Mouse (Mus musculus): ENCODE data around the gene Hectd1. TPM values are rescaled to one million over a fixed set of nuclear protein-coding genes. Genes with fewer than 3 reads are reported as not detected.

Hectd1 gene
- polyA plus RNA-seq, 1 experiment, result 93.5 TPM

DNA sequence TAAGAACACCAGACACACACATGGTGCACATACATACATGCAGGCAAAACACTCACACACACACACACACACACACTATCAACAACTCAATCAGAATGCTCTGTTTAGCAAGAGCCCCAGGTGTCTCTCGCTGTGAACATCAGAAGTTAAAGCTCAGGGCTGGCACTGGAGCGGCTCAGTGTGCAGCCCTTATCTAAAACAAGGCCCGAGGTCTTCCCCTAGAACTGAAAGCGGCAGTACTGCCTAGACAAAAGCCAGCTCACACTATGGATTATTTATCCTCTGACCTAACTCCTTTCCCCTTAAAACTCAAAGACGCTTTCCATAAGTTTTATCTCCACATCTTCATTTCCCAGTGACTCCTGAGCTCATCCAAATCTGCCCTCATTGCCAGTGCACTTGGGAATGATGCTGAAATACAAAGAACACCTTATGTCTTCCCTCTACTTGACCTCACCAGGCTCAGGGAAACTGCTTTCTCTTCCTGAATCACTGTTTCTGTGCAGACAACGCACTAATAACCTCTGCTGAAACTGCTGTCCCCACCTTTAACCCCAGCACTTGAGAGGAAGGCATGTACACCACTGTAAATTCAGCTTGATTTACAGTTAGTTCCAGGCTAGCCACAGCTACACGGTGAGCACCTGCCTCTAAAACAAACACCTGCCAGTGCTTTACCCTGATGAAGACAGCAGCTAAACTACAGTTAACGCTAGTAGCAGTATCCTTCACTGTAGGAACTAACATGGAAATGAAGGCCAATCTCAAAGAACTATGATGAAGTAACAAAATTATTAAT, 11.3 kb downstream of the Hectd1 start:
- TF ChIP-seq CTCF (IDR thresholded peaks at IDR 0.05; ENCODE audit: borderline replicate concordance, insufficient read depth, low read length) (no peak), POLR2A (IDR thresholded peaks at IDR 0.05; ENCODE audit: low read depth, low read length) (no peak)
- no peaks in the 10 kb centered on the region; the same call in 1 of the 2 replicates for H3K4me1 ChIP-seq (ENCODE audit: control insufficient read depth, insufficient read depth, low read length)
- H3K27ac ChIP-seq (ENCODE audit: insufficient read depth, low read length), result no peak overlapping the region
- no peak overlapping the region for H3K4me3 ChIP-seq (ENCODE audit: insufficient read depth, low read length)

DNA sequence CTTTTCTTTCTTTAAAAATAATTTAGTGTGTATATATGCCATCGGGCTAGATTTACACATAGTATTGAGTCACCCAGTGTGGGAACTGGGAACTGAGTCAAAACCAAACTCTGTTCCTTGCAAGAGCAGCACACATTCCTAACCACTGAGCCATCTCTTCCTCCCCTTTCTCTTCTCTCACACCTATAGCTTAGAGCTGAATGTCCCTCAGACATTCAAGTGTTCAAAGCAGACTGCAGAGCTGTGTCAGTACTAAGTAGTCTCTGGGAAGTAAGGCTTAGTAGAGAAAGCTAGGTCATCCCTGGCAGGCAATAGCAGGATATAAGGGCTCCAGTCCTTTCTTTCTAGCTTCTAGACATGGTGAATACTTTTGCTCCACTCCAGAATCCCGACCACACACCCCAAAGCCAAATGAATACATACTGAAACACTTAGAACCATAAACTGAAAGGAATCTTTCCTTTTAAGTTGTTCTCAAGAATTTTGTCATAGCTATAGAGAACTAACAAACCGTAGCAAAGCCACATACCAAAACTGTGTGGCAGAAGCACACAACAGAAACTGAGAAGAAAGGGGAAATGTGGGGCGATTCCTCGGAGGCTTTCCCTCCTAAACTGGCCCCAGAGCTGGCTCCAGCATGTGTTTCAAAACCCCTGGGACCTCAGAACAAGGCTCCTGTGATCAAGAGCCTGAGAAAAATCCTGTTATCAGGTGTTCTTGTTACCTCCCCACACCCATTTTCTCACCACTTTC, 17.8 kb downstream of the Hectd1 start:
- Histone ChIP-seq H3K4me3 (ENCODE audit: insufficient read depth, low read length) (no peak overlapping the region), H3K27ac (ENCODE audit: insufficient read depth, low read length) (peak overlapping the region; percentile 96), H3K4me1 (ENCODE audit: control insufficient read depth, insufficient read depth, low read length) (peaks cover 9% of the 10 kb centered on the region)
- no peak for TF ChIP-seq CTCF (IDR thresholded peaks at IDR 0.05; ENCODE audit: borderline replicate concordance, insufficient read depth, low read length)
- TF ChIP-seq POLR2A (IDR thresholded peaks at IDR 0.05; ENCODE audit: low read depth, low read length), result no peak

DNA sequence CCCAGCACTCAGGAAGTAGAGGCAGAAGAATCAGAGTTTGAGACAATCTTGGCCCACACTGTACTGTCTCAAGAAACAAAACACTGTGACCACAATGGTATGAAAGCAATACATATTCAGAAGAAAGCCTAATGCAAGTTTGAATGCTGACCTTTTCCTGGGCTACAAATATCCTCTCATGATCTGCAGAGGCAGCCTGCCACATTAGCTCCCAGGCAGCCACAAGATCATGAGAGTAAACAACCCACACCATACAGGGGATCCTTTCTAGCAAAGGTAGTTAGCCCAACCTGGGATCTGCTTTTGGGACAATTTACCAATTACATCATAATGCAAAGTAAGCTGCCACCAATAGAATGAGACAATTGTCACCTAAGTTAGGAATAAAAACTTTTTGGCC, 18.8 kb downstream of the Hectd1 start:
- peak overlapping the region; percentile 40; the same call in 1 of the 2 replicates for H3K27ac ChIP-seq (ENCODE audit: insufficient read depth, low read length)
- no peak overlapping the region for H3K4me3 ChIP-seq (ENCODE audit: insufficient read depth, low read length)
- H3K4me1 ChIP-seq (ENCODE audit: control insufficient read depth, insufficient read depth, low read length), result peaks cover 9% of the 10 kb centered on the region
- TF ChIP-seq CTCF (IDR thresholded peaks at IDR 0.05; ENCODE audit: borderline replicate concordance, insufficient read depth, low read length) (no peak), POLR2A (IDR thresholded peaks at IDR 0.05; ENCODE audit: low read depth, low read length) (no peak)

DNA sequence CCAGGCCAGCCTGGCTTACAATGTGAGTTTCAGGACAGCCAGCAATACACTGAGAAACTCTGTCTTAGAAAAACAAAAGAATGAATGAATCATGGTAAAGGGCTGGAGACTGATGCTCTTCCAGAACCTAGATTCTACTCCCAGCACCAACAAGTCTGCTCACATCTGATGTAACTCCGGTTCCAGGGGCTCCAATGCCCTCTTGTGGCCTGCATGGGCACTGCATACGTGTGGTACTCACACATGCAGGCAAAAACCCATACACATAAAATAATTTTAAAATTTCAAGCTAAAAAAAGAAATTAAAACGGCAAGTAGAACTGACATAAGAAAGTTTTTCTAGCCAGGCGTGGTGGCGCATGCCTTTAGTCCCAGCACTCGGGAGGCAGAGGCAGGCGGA, 44.5 kb downstream of the Hectd1 start:
- TF ChIP-seq POLR2A (IDR thresholded peaks at IDR 0.05; ENCODE audit: low read depth, low read length) (no peak), CTCF (IDR thresholded peaks at IDR 0.05; ENCODE audit: borderline replicate concordance, insufficient read depth, low read length) (peak; percentile 65; the same call in 1 of the 2 replicates)
- Histone ChIP-seq H3K4me3 (ENCODE audit: insufficient read depth, low read length) (no peak overlapping the region), H3K4me1 (ENCODE audit: control insufficient read depth, insufficient read depth, low read length) (no peaks in the 10 kb centered on the region), H3K27ac (ENCODE audit: insufficient read depth, low read length) (no peak overlapping the region)

DNA sequence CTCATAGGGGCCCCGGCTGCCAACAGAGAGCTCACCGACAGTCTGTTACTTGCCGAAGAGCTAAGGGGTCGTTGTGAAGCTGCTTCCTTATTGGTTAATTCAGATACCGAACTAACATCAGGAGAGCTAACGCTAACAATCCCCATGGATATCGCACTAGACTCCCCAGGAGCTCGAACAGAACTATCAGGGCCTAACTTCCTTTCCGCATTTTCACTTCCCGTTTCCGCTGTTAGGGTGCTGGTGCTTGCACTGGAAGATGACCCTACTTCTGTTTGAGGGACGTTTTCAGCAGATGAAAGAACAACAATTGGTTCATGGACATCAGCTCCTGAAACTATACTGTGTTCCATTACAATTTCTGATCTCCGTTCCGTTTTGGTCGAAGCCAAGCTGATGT, 60.6 kb downstream of the Hectd1 start:
- Histone ChIP-seq H3K4me1 (ENCODE audit: control insufficient read depth, insufficient read depth, low read length) (no peaks in the 10 kb centered on the region), H3K4me3 (ENCODE audit: insufficient read depth, low read length) (no peak overlapping the region), H3K27ac (ENCODE audit: insufficient read depth, low read length) (no peak overlapping the region)
- TF ChIP-seq POLR2A (IDR thresholded peaks at IDR 0.05; ENCODE audit: low read depth, low read length) (no peak), CTCF (IDR thresholded peaks at IDR 0.05; ENCODE audit: borderline replicate concordance, insufficient read depth, low read length) (no peak)

DNA sequence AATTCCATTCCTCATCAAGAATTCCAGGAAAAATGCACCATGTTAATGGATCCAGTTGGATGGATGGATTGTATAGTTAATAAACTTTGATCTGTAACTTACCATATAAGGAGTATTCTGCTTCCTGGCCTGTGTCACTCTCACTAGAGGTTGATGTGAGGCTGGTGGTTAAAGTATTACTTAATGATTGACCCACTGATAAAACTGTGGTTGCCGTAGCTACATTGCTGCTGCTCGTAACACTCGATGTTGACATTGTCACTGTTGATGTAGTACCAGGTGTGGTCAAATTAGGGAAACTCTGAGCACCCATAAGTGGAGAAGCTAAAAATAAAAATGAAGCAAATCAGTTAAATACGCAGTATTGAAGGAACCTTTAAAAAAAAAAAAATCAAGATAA, 61.9 kb downstream of the Hectd1 start:
- Histone ChIP-seq H3K4me3 (ENCODE audit: insufficient read depth, low read length) (no peak overlapping the region), H3K4me1 (ENCODE audit: control insufficient read depth, insufficient read depth, low read length) (no peaks in the 10 kb centered on the region), H3K27ac (ENCODE audit: insufficient read depth, low read length) (no peak overlapping the region)
- TF ChIP-seq POLR2A (IDR thresholded peaks at IDR 0.05; ENCODE audit: low read depth, low read length), result no peak
- no peak for TF ChIP-seq CTCF (IDR thresholded peaks at IDR 0.05; ENCODE audit: borderline replicate concordance, insufficient read depth, low read length)

DNA sequence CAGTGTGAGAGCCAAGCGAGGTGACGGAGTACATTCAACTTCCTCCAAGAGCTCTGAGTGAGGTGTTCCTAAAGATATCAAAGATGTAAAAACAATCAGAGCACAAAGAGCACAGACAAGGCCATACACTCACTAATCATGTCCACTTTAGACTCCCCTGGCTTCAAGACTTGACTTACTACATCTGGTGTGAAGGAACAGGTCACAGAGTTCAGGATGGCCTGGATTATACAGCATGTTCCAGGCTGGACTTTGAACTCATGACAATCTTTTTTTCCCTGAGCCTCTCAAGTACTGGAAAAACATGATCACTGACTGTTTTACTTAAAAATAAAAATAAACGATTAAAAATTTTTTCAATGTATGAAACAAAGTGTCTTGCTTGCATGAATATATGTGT, 70.0 kb downstream of the Hectd1 start:
- Histone ChIP-seq H3K4me1 (ENCODE audit: control insufficient read depth, insufficient read depth, low read length) (no peaks in the 10 kb centered on the region), H3K4me3 (ENCODE audit: insufficient read depth, low read length) (no peak overlapping the region), H3K27ac (ENCODE audit: insufficient read depth, low read length) (no peak overlapping the region)
- TF ChIP-seq CTCF (IDR thresholded peaks at IDR 0.05; ENCODE audit: borderline replicate concordance, insufficient read depth, low read length), result no peak
- no peak for TF ChIP-seq POLR2A (IDR thresholded peaks at IDR 0.05; ENCODE audit: low read depth, low read length)

DNA sequence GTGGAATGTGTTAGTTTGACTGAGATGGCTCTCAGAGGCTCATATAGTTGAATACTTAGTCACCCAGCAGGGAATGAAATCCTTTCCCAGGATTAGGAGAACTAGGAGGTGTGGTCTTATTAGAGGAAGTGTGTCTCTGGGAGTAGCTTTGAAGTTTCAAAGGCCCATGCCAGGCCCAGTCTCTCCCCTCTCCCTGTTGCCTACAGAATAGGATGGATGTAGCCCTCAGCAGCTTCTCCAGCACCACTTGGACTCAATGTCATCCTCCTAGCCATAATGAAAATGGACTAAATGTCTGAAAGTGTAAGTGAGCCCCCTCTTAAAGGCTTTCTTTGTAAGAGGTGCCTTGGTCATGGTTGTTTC, 72.8 kb downstream of the Hectd1 start:
- TF ChIP-seq POLR2A (IDR thresholded peaks at IDR 0.05; ENCODE audit: low read depth, low read length) (no peak), CTCF (IDR thresholded peaks at IDR 0.05; ENCODE audit: borderline replicate concordance, insufficient read depth, low read length) (no peak)
- Histone ChIP-seq H3K4me3 (ENCODE audit: insufficient read depth, low read length) (no peak overlapping the region), H3K4me1 (ENCODE audit: control insufficient read depth, insufficient read depth, low read length) (no peaks in the 10 kb centered on the region), H3K27ac (ENCODE audit: insufficient read depth, low read length) (no peak overlapping the region; the same call in 1 of the 2 replicates)

DNA sequence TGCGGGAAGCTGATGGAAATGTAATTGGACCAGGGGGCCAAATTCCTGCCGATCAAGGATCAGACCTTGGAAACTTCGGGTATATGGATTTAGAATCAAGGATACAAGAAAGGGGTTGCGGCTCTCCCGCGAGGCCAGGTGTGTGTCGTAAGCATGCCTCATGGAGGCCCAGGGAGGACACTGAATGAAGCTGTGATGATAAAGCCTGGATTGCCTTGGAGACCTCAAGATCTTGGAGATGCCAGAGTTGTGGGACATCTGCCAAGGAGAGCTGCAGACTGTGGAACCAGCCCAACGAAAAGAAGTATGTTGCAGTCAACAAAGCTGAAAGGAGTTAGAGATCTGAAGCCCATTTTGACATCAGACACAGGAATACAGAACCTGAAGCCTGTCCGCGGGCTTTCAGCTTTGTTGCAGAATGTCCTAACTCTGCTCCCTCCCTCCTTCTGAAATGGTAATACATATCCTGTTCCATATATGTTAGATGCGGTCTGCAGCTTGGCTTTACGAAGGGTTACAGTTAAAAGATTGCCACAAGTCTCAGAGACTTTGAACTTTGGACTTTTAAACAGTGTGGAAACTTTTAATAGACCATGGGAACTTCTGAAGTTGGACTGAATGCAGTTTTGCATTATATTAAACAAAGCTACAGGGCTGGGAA, 73.3 kb downstream of the Hectd1 start:
- Histone ChIP-seq H3K4me3 (ENCODE audit: insufficient read depth, low read length) (no peak overlapping the region), H3K27ac (ENCODE audit: insufficient read depth, low read length) (no peak overlapping the region), H3K4me1 (ENCODE audit: control insufficient read depth, insufficient read depth, low read length) (no peaks in the 10 kb centered on the region)
- TF ChIP-seq POLR2A (IDR thresholded peaks at IDR 0.05; ENCODE audit: low read depth, low read length) (no peak), CTCF (IDR thresholded peaks at IDR 0.05; ENCODE audit: borderline replicate concordance, insufficient read depth, low read length) (no peak)
